Mouse (Mus musculus) heart, adult 2 months (tissue): ENCODE results near the gene Eras.

Experiments
- CTCF ChIP-seq: fragments of 200-600 bp; IDR thresholded peaks from 2 replicates; pipeline ENCODE4 v1.8.1; 2022; ENCODE audit warnings: antibody characterized with exemption, mild to moderate bottlenecking, moderate library complexity
- POLR2A ChIP-seq: fragments of 200-500 bp; IDR thresholded peaks from 2 replicates; pipeline ENCODE4 v1.6.1; 2011; ENCODE audit warnings: mild to moderate bottlenecking, low read depth, low read length, control low read depth; ENCODE audit not compliant: insufficient read depth

DNA sequence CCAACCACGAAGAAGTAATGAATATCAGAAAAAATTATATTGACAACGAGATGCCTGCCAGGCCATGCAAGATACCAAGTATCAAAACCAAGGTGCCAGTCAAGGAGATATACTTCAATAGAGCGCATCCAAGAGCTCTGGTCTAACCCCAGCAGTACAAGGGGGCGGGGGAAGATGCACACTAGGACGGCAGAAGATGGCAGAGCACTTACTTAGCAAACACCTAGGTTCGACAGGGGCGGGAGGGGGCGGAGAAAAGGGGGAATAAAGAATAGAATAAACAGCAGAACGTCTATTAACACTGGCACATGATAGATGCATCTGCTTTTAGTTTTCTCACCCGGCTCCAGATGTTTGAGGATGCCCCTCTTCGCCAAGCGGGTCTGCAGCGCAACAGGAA lies 30.2 kb downstream of the Eras start:
- TF ChIP-seq CTCF, result no peak
- TF ChIP-seq POLR2A, result no peak
